Comparison of ENCODE assay signal across 30 mouse cellular contexts in genomic region chr1:38658933-38659553, GRCm38 (mm10). TPM values are rescaled to one million over a fixed set of nuclear protein-coding genes. Genes with fewer than 3 reads are reported as not detected.
DNase-seq lines count a peak whose midpoint lies in the region; ATAC-seq and TF ChIP-seq lines count a peak whose summit lies in the region.
"Had no signal": no experiment of that assay in that cellular context is flagged by ENCODE, and none has a peak within 500 bp of the region (broad histone marks: within the 10 kb centered on the region; RNA-seq: fewer than 3 reads in every experiment).

No protein-coding gene starts in this region.

- H3K36me3 ChIP-seq in heart, embryonic 10.5 days = no peaks in the 10 kb centered on the region
- H3K36me3 ChIP-seq in limb, embryonic 15.5 days = no peaks in the 10 kb centered on the region
- H3K36me3 ChIP-seq: heart, embryonic 13.5 days; liver, embryonic 12.5 days; stomach, embryonic 15.5 days had no signal

- no peak for TF ChIP-seq CTCF in lung, adult 2 months (IDR thresholded peaks at IDR 0.05; ENCODE audit: insufficient read depth, low read length)

- H3K9ac ChIP-seq in limb, embryonic 15.5 days = no peak overlapping the region
- H3K9ac ChIP-seq: forebrain, embryonic 13.5 days; heart, embryonic 13.5 days; liver, embryonic 12.5 days; liver, postnatal 0 days; stomach, embryonic 15.5 days had no signal

- H3K4me2 ChIP-seq in limb, embryonic 15.5 days = no peak overlapping the region
- H3K4me2 ChIP-seq: forebrain, embryonic 13.5 days; heart, embryonic 13.5 days; liver, embryonic 12.5 days; stomach, embryonic 15.5 days had no signal

- intact Hi-C loops in heart, postnatal 14 days (cut with DNase I) = no loop called here

- H3K4me3 ChIP-seq in heart, embryonic 10.5 days = no peak overlapping the region
- no peak overlapping the region for H3K4me3 ChIP-seq in limb, embryonic 15.5 days
- no peak overlapping the region for H3K4me3 ChIP-seq in lung, adult 2 months (replicated peaks; ENCODE audit: extremely low read depth, low read depth, low read length)
- H3K4me3 ChIP-seq: forebrain, embryonic 13.5 days; heart, adult 2 months; heart, embryonic 13.5 days; liver, embryonic 12.5 days; stomach, embryonic 15.5 days had no signal

- WGBS in heart, embryonic 10.5 days = 88% methylated on average over 4 of the region's 4 CpGs
- WGBS in limb, embryonic 15.5 days = 44% methylated on average over 4 of the region's 4 CpGs
- 92% methylated on average over 4 of the region's 4 CpGs for WGBS in lung, adult 2 months

- no peaks in the 10 kb centered on the region for H3K27me3 ChIP-seq in heart, embryonic 10.5 days (ENCODE audit: insufficient read depth, poor library complexity, severe bottlenecking)
- H3K27me3 ChIP-seq in limb, embryonic 15.5 days = no peaks in the 10 kb centered on the region
- H3K27me3 ChIP-seq: forebrain, embryonic 13.5 days; heart, embryonic 13.5 days; liver, embryonic 12.5 days; stomach, embryonic 15.5 days had no signal

- TF ChIP-seq POLR2A in lung, adult 2 months (IDR thresholded peaks at IDR 0.05; ENCODE audit: borderline replicate concordance, extremely low read depth, low read depth, low read length) = no peak

- ATAC-seq in CD4-positive, CD25-positive, alpha-beta regulatory T cell, adult 4 months = peak; percentile 10
- ATAC-seq in limb, embryonic 15.5 days (ENCODE audit: insufficient number of reproducible peaks, low FRiP score, low TSS enrichment, low read depth) = no peak
- ATAC-seq: forebrain, embryonic 13.5 days; hindbrain, postnatal 0 days; intestine, embryonic 16.5 days; liver, embryonic 12.5 days; liver, postnatal 0 days; lung, postnatal 0 days had no signal

- DNase-seq in heart, embryonic 10.5 days (ENCODE audit: low spot score) = peak; percentile 50
- DNase-seq in heart, postnatal 14 days = no peak
- DNase-seq in forelimb bud, embryonic 11.5 days (ENCODE audit: low read depth, low spot score) = peak; percentile 44
- DNase-seq in lung, adult 2 months = no peak
- no peak for DNase-seq in layer of hippocampus, postnatal 10 days (ENCODE audit: low spot score in 2 of 2)
- DNase-seq: adrenal gland, postnatal 36 days; cerebellum, adult 2 months; cerebellum, postnatal 14 days; gastrocnemius, postnatal 25 days; heart, adult 2 months; heart, postnatal 10 days; kidney, adult 8-10 months; kidney, postnatal 4 days; layer of hippocampus, postnatal 36 days; liver, postnatal 0 days; midbrain, embryonic 14.5 days; right cerebral cortex, postnatal 25 days; thymus, postnatal 14 days had no signal

- peaks cover 4% of the 10 kb centered on the region; the same call in 1 of the 2 replicates for H3K4me1 ChIP-seq in heart, embryonic 10.5 days
- peaks cover 12% of the 10 kb centered on the region for H3K4me1 ChIP-seq in limb, embryonic 15.5 days
- H3K4me1 ChIP-seq in lung, adult 2 months (ENCODE audit: control insufficient read depth, insufficient read depth, low read length) = no peaks in the 10 kb centered on the region
- H3K4me1 ChIP-seq: forebrain, embryonic 13.5 days; liver, embryonic 12.5 days; stomach, embryonic 15.5 days had no signal

- H3K27ac ChIP-seq in heart, embryonic 10.5 days = no peak overlapping the region
- H3K27ac ChIP-seq in limb, embryonic 15.5 days = 0 out of 2 replicates have a peak overlapping the region, but pooled peaks have one; percentile 18
- H3K27ac ChIP-seq: forebrain, embryonic 13.5 days; heart, adult 2 months; heart, embryonic 13.5 days; hindbrain, postnatal 0 days; kidney, postnatal 0 days; liver, embryonic 12.5 days; macrophage; stomach, embryonic 15.5 days had no signal

- H3K9me3 ChIP-seq in heart, embryonic 10.5 days = no peaks in the 10 kb centered on the region
- H3K9me3 ChIP-seq in limb, embryonic 15.5 days = no peaks in the 10 kb centered on the region
- H3K9me3 ChIP-seq: forebrain, embryonic 13.5 days; liver, embryonic 12.5 days; stomach, embryonic 15.5 days had no signal

RNA-seq across cellular contexts. Expression of gene Aff3, which starts 5.7 kb away (rescaled TPM):
- polyA plus RNA-seq in heart, embryonic 10.5 days (2016; fragmentation: Nextera tagmentation; extraction: Ambion mirVana) = 5.3 and 6.9 TPM in 2 replicates
- total RNA-seq in heart, postnatal 14 days (2021) = 1 to 10 TPM; 4.4 to 5.8 TPM
- polyA plus RNA-seq in CD4-positive, CD25-positive, alpha-beta regulatory T cell, adult 4 months (2017; shearing (Covaris generic)) = 10 to 100 TPM; 11.9 to 15.1 TPM
- polyA plus RNA-seq in limb, embryonic 15.5 days (2015; fragmentation: Nextera tagmentation; extraction: Ambion mirVana) = 10.1 and 12.0 TPM in 2 replicates
- polyA plus RNA-seq in lung, adult 2 months (2012; rRNA removed) = 16.9 and 19.3 TPM in 2 replicates
- total RNA-seq in layer of hippocampus, postnatal 10 days (2021) = 100 to 1,000 TPM in 1 of 2 experiments, 10 to 100 TPM in 1; 98.4 to 103 TPM
- polyA plus RNA-seq: C2C12 had no signal

Comparison
In these comparisons a context has a peak if more than half of its experiments do, and no peak if none do; other contexts are left out.
1. DNase-seq: peak in heart, embryonic 10.5 days (single experiment) and forelimb bud, embryonic 11.5 days (single experiment); none in heart, postnatal 14 days (0 of 2), lung, adult 2 months (single experiment) and layer of hippocampus, postnatal 10 days (0 of 2).